Comparison of ENCODE assay signal across 11 mouse cellular contexts in genomic region chr19:44237471-44238006, GRCm38 (mm10). TPM values are rescaled to one million over a fixed set of nuclear protein-coding genes. Genes with fewer than 3 reads are reported as not detected.
DNase-seq lines count a peak whose midpoint lies in the region; ATAC-seq lines count a peak whose summit lies in the region.
"Had no signal": no experiment of that assay in that cellular context is flagged by ENCODE, and none has a peak within 500 bp of the region (broad histone marks: within the 10 kb centered on the region; RNA-seq: fewer than 3 reads in every experiment).

No protein-coding gene starts in this region.

- no peaks in the 10 kb centered on the region for H3K4me1 ChIP-seq in heart, embryonic 11.5 days (ENCODE audit: control insufficient read depth, insufficient read depth, low read length)
- no peaks in the 10 kb centered on the region for H3K4me1 ChIP-seq in hindbrain, embryonic 11.5 days (replicated peaks; ENCODE audit: control insufficient read depth, insufficient read depth, low read length)
- no peaks in the 10 kb centered on the region for H3K4me1 ChIP-seq in midbrain, embryonic 12.5 days

- DNase-seq in heart, adult 8-10 months (ENCODE audit: low spot score), result no peak
- peak; percentile 80 for DNase-seq in ZHBTc4 (ENCODE audit: low read depth, low spot score)
- DNase-seq in hindbrain, embryonic 11.5 days (ENCODE audit: low spot score), result peak; percentile 46
- no peak for DNase-seq in adrenal gland, postnatal 25 days
- DNase-seq in adrenal gland, adult 18-20 months (ENCODE audit: low spot score in 2 of 2), result no peak
- no peak for DNase-seq in ovary, adult 18-20 months (ENCODE audit: low spot score)

- no peak overlapping the region for H3K27ac ChIP-seq in heart, embryonic 11.5 days (ENCODE audit: low read depth, low read length)
- H3K27ac ChIP-seq in hindbrain, embryonic 11.5 days (ENCODE audit: low read depth, low read length), result no peak overlapping the region
- H3K27ac ChIP-seq in midbrain, embryonic 12.5 days (replicated peaks), result no peak overlapping the region

- 12% methylated on average over 19 of the region's 19 CpGs for WGBS in heart, embryonic 11.5 days (ENCODE audit: insufficient replicate concordance)
- WGBS in hindbrain, embryonic 11.5 days, result 19% methylated on average over 19 of the region's 19 CpGs
- WGBS in midbrain, embryonic 12.5 days, result 19% methylated on average over 19 of the region's 19 CpGs

- H3K4me3 ChIP-seq in heart, embryonic 11.5 days (ENCODE audit: low read depth, low read length), result peak overlapping the region; percentile 25
- H3K4me3 ChIP-seq in hindbrain, embryonic 11.5 days (ENCODE audit: low read depth, low read length), result no peak overlapping the region
- peak overlapping the region; percentile 23; the same call in 1 of the 2 replicates for H3K4me3 ChIP-seq in midbrain, embryonic 12.5 days
- H3K4me3 ChIP-seq: erythroblast, embryonic 14.5 days; megakaryocyte, embryonic 14.5 days had no signal

- no peaks in the 10 kb centered on the region for H3K27me3 ChIP-seq in heart, embryonic 11.5 days (ENCODE audit: control insufficient read depth, insufficient read depth, low read length)
- no peaks in the 10 kb centered on the region for H3K27me3 ChIP-seq in hindbrain, embryonic 11.5 days (ENCODE audit: control insufficient read depth, insufficient read depth, low read length)
- H3K27me3 ChIP-seq in midbrain, embryonic 12.5 days, result no peaks in the 10 kb centered on the region
- H3K27me3 ChIP-seq: CH12.LX had no signal

- no peak overlapping the region for H3K9ac ChIP-seq in heart, embryonic 11.5 days (ENCODE audit: low read depth, low read length)
- H3K9ac ChIP-seq in hindbrain, embryonic 11.5 days (ENCODE audit: low read depth, low read length), result no peak overlapping the region
- H3K9ac ChIP-seq in midbrain, embryonic 12.5 days (replicated peaks), result no peak overlapping the region

- peak overlapping the region; percentile 61 for H3K4me2 ChIP-seq in heart, embryonic 11.5 days
- peak overlapping the region; percentile 26 for H3K4me2 ChIP-seq in hindbrain, embryonic 11.5 days (replicated peaks; ENCODE audit: low read depth, low read length)
- H3K4me2 ChIP-seq in midbrain, embryonic 12.5 days (replicated peaks), result peak overlapping the region; percentile 44

- H3K36me3 ChIP-seq in heart, embryonic 11.5 days (ENCODE audit: control insufficient read depth, insufficient read depth, low read length), result no peaks in the 10 kb centered on the region
- no peaks in the 10 kb centered on the region for H3K36me3 ChIP-seq in hindbrain, embryonic 11.5 days (ENCODE audit: control insufficient read depth, insufficient read depth, low read length)
- H3K36me3 ChIP-seq in midbrain, embryonic 12.5 days, result no peaks in the 10 kb centered on the region

- H3K9me3 ChIP-seq in heart, embryonic 11.5 days (replicated peaks; ENCODE audit: control insufficient read depth, low read length), result no peaks in the 10 kb centered on the region
- H3K9me3 ChIP-seq in hindbrain, embryonic 11.5 days (ENCODE audit: control insufficient read depth, low read length), result no peaks in the 10 kb centered on the region
- no peaks in the 10 kb centered on the region for H3K9me3 ChIP-seq in midbrain, embryonic 12.5 days

- no peak for ATAC-seq in heart, embryonic 11.5 days (replicated peaks; ENCODE audit: insufficient number of reproducible peaks, low FRiP score, low TSS enrichment)
- ATAC-seq in hindbrain, embryonic 11.5 days (ENCODE audit: low FRiP score), result no peak
- ATAC-seq in midbrain, embryonic 12.5 days (ENCODE audit: low FRiP score, low read depth), result no peak

RNA-seq across cellular contexts. Expression of gene Scd3, which starts 34.5 kb away (rescaled TPM):
- 0.21 TPM in 1 of 2 replicates, not detected in the other for polyA plus RNA-seq in heart, embryonic 11.5 days (2014; fragmentation: Nextera tagmentation; extraction: Ambion mirVana)
- total RNA-seq in heart, adult 8-10 months (2022), result under 1 TPM in 2 of 4 experiments, not detected in 2; 0.19 to 0.35 TPM
- polyA plus RNA-seq in hindbrain, embryonic 11.5 days (2014; fragmentation: Nextera tagmentation; extraction: Ambion mirVana), result 0.70 and 1.1 TPM in 2 replicates
- polyA plus RNA-seq in midbrain, embryonic 12.5 days (2016; fragmentation: Nextera tagmentation; extraction: Ambion mirVana), result 0.62 and 1.4 TPM in 2 replicates
- total RNA-seq in adrenal gland, postnatal 25 days (2021), result not detected in 2 replicates
- under 1 TPM in 1 of 2 experiments, not detected in 1; 0.22 TPM for total RNA-seq in adrenal gland, adult 18-20 months (2021)
- total RNA-seq: CH12.LX had no signal
- polyA plus RNA-seq: erythroblast, embryonic 14.5 days had no signal

RNA-seq across cellular contexts. Expression of gene Pkd2l1, which starts 45.3 kb away (rescaled TPM):
- not detected in 2 replicates for polyA plus RNA-seq in heart, embryonic 11.5 days (2014; fragmentation: Nextera tagmentation; extraction: Ambion mirVana)
- total RNA-seq in heart, adult 8-10 months (2022), result not detected
- polyA plus RNA-seq in hindbrain, embryonic 11.5 days (2014; fragmentation: Nextera tagmentation; extraction: Ambion mirVana), result 0.31 and 0.37 TPM in 2 replicates
- polyA plus RNA-seq in midbrain, embryonic 12.5 days (2016; fragmentation: Nextera tagmentation; extraction: Ambion mirVana), result 0.15 and 0.22 TPM in 2 replicates
- not detected in 2 replicates for total RNA-seq in adrenal gland, postnatal 25 days (2021)
- total RNA-seq in adrenal gland, adult 18-20 months (2021), result not detected
- polyA plus RNA-seq: erythroblast, embryonic 14.5 days had no signal

RNA-seq across cellular contexts. Expression of gene Scd2, which starts 55.9 kb away (rescaled TPM):
- polyA plus RNA-seq in heart, embryonic 11.5 days (2014; fragmentation: Nextera tagmentation; extraction: Ambion mirVana), result 150 and 188 TPM in 2 replicates
- 10 to 100 TPM in 1 of 4 experiments, 1 to 10 TPM in 3; 7.5 to 10.2 (median 9.4) TPM for total RNA-seq in heart, adult 8-10 months (2022)
- polyA plus RNA-seq in hindbrain, embryonic 11.5 days (2014; fragmentation: Nextera tagmentation; extraction: Ambion mirVana), result 314 and 349 TPM in 2 replicates
- polyA plus RNA-seq in midbrain, embryonic 12.5 days (2016; fragmentation: Nextera tagmentation; extraction: Ambion mirVana), result 419 and 424 TPM in 2 replicates
- 749 and 764 TPM in 2 replicates for total RNA-seq in adrenal gland, postnatal 25 days (2021)
- 100 to 1,000 TPM; 836 to 847 TPM for total RNA-seq in adrenal gland, adult 18-20 months (2021)

Comparison
In these comparisons a context has a peak if more than half of its experiments do, and no peak if none do; other contexts are left out.
1. DNase-seq: peak in ZHBTc4 (single experiment) and hindbrain, embryonic 11.5 days (single experiment); none in heart, adult 8-10 months (single experiment), adrenal gland, postnatal 25 days (single experiment), adrenal gland, adult 18-20 months (0 of 2) and ovary, adult 18-20 months (single experiment).
2. RNA of gene Scd2, which starts 55.9 kb away (total RNA-seq): 836 to 847 TPM in adrenal gland, adult 18-20 months and 749 to 764 TPM in adrenal gland, postnatal 25 days; 7.5 to 10.2 TPM in heart, adult 8-10 months; every median in the first group is over 10 times any median in the second.
3. Peak in every context shown above with its lines, with median percentiles within 50 percentile points of each other: H3K4me2 ChIP-seq.